Comparison of ENCODE assay signal across 21 mouse cellular contexts in the genomic region with DNA sequence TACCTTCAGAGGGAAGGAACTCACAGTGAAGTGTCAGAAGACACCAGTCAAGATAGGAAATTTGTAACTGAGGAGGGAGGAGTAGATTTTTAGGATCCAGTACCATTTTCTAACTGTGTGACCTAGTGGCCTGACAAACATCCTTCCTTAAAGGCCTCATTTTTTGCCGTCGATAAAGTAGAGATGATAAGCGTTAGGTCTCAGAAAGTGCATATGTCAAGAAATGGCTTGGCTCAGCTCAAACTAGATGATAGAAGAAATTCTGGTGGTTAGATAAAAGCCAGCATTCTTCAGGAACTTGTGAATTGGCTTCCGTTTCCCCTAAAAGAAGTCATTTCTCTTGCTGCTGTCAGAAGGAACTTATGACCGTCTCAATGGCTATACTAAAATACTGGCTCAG.
DNase-seq lines count a peak whose midpoint lies in the region; ATAC-seq and TF ChIP-seq lines count a peak whose summit lies in the region.
"Had no signal": no experiment of that assay in that cellular context is flagged by ENCODE, and none has a peak within 500 bp of the region (broad histone marks: within the 10 kb centered on the region; RNA-seq: fewer than 3 reads in every experiment).

No protein-coding gene starts in this region.

- H3K36me3 ChIP-seq in heart, embryonic 13.5 days: no peaks in the 10 kb centered on the region
- no peaks in the 10 kb centered on the region for H3K36me3 ChIP-seq in heart, embryonic 12.5 days
- no peaks in the 10 kb centered on the region for H3K36me3 ChIP-seq in liver, adult 2 months (ENCODE audit: control insufficient read depth, insufficient read depth, low read length)
- H3K36me3 ChIP-seq in limb, embryonic 10.5 days: no peaks in the 10 kb centered on the region
- H3K36me3 ChIP-seq: G1E had no signal

- H3K27me3 ChIP-seq in heart, embryonic 13.5 days (replicated peaks): no peaks in the 10 kb centered on the region
- no peaks in the 10 kb centered on the region for H3K27me3 ChIP-seq in heart, embryonic 12.5 days (replicated peaks)
- no peaks in the 10 kb centered on the region for H3K27me3 ChIP-seq in liver, adult 2 months (ENCODE audit: control insufficient read depth, insufficient read depth, low read length)
- no peaks in the 10 kb centered on the region for H3K27me3 ChIP-seq in limb, embryonic 10.5 days (ENCODE audit: low read depth, poor library complexity, severe bottlenecking)
- H3K27me3 ChIP-seq: CH12.LX, Patski had no signal

- no peak for ATAC-seq in heart, embryonic 13.5 days (ENCODE audit: extremely low read depth, insufficient number of reproducible peaks, low FRiP score, low TSS enrichment)
- no peak for ATAC-seq in heart, embryonic 12.5 days (ENCODE audit: insufficient number of reproducible peaks, low FRiP score)
- ATAC-seq: activated CD4-positive, CD25-positive, alpha-beta regulatory T cell, adult 4 months; CD4-positive, CD25-positive, alpha-beta regulatory T cell, adult 4 months; Patski had no signal

- H3K9ac ChIP-seq in heart, embryonic 13.5 days: no peak overlapping the region
- no peak overlapping the region for H3K9ac ChIP-seq in heart, embryonic 12.5 days
- no peak overlapping the region for H3K9ac ChIP-seq in liver, adult 2 months (ENCODE audit: low read depth, low read length)

- no peak overlapping the region for H3K4me3 ChIP-seq in heart, embryonic 13.5 days
- no peak overlapping the region for H3K4me3 ChIP-seq in heart, embryonic 12.5 days
- H3K4me3 ChIP-seq in liver, adult 2 months (ENCODE audit: insufficient read depth, low read depth, low read length): no peak overlapping the region
- no peak overlapping the region for H3K4me3 ChIP-seq in limb, embryonic 10.5 days

- WGBS in heart, embryonic 13.5 days: 57% methylated on average over 5 of the region's 5 CpGs
- WGBS in heart, embryonic 12.5 days: 49% methylated on average over 5 of the region's 5 CpGs
- WGBS in liver, adult 2 months: 78% methylated on average over 5 of the region's 5 CpGs
- 87% methylated on average over 5 of the region's 5 CpGs for WGBS in limb, embryonic 10.5 days

- H3K4me1 ChIP-seq in heart, embryonic 13.5 days: peaks cover 37% of the 10 kb centered on the region
- peaks cover 24% of the 10 kb centered on the region for H3K4me1 ChIP-seq in heart, embryonic 12.5 days (replicated peaks)
- H3K4me1 ChIP-seq in liver, adult 2 months (ENCODE audit: control insufficient read depth, insufficient read depth, low read length): no peaks in the 10 kb centered on the region; the same call in none of the 2 replicates
- H3K4me1 ChIP-seq in limb, embryonic 10.5 days: peaks cover 26% of the 10 kb centered on the region

- H3K9me3 ChIP-seq in heart, embryonic 13.5 days: no peaks in the 10 kb centered on the region
- no peaks in the 10 kb centered on the region for H3K9me3 ChIP-seq in heart, embryonic 12.5 days (replicated peaks)
- no peaks in the 10 kb centered on the region for H3K9me3 ChIP-seq in limb, embryonic 10.5 days (replicated peaks)

- no peak for TF ChIP-seq CTCF in liver, adult 2 months (IDR thresholded peaks at IDR 0.05; ENCODE audit: low read depth, low read length)

- no peaks in the 10 kb centered on the region for H3K79me2 ChIP-seq in liver, adult 2 months (ENCODE audit: control insufficient read depth, insufficient read depth, low read length)

- H3K4me2 ChIP-seq in heart, embryonic 13.5 days: no peak overlapping the region
- H3K4me2 ChIP-seq in heart, embryonic 12.5 days: no peak overlapping the region

- peak overlapping the region; percentile 12; the same call in 1 of the 2 replicates for H3K27ac ChIP-seq in heart, embryonic 13.5 days (replicated peaks)
- no peak overlapping the region for H3K27ac ChIP-seq in heart, embryonic 12.5 days (ENCODE audit: poor library complexity, severe bottlenecking)
- H3K27ac ChIP-seq in liver, adult 2 months (replicated peaks; ENCODE audit: insufficient read depth, low read depth, low read length): no peak overlapping the region
- peak overlapping the region; percentile 50; the same call in 1 of the 2 replicates for H3K27ac ChIP-seq in limb, embryonic 10.5 days

- no peak for TF ChIP-seq POLR2A in liver, adult 2 months (IDR thresholded peaks at IDR 0.05; ENCODE audit: extremely low read depth, insufficient read depth, low read length)

- DNase-seq in liver, adult 2 months (ENCODE audit: extremely low read depth, low read depth, low spot score): peak; percentile 20
- no peak for DNase-seq in liver
- DNase-seq in limb, embryonic 10.5 days (ENCODE audit: low spot score): no peak
- no peak for DNase-seq in embryo, embryonic 9.5 days (ENCODE audit: extremely low spot score)
- DNase-seq: adrenal gland, adult 2 months; adrenal gland, adult 8-10 months; adrenal gland, postnatal 10 days; adrenal gland, postnatal 14 days; adrenal gland, postnatal 25 days; adrenal gland, postnatal 36 days; B cell, adult 2 months; cerebellum, adult 11 months; cerebellum, adult 11-12 months; cerebellum, adult 18-20 months had no signal

Comparison
In these comparisons a context has a peak if more than half of its experiments do, and no peak if none do; other contexts are left out.
1. H3K27ac ChIP-seq: peak in heart, embryonic 13.5 days (single experiment) and limb, embryonic 10.5 days (single experiment); none in heart, embryonic 12.5 days (single experiment) and liver, adult 2 months (single experiment).